Mouse (Mus musculus) liver, adult 2 months (tissue): ENCODE results near the gene Pax6.

Experiments used
- CTCF ChIP-seq: fragments of 200-500 bp; IDR thresholded peaks from 2 replicates; pipeline ENCODE4 v1.5.1; 2011; ENCODE audit warnings: low read depth, low read length, control low read depth
- POLR2A ChIP-seq: fragments of 200-500 bp; IDR thresholded peaks from 2 replicates; pipeline ENCODE4 v1.6.1; 2011; ENCODE audit warnings: low read length, control low read depth; ENCODE audit not compliant: insufficient read depth; ENCODE audit errors: extremely low read depth

DNA sequence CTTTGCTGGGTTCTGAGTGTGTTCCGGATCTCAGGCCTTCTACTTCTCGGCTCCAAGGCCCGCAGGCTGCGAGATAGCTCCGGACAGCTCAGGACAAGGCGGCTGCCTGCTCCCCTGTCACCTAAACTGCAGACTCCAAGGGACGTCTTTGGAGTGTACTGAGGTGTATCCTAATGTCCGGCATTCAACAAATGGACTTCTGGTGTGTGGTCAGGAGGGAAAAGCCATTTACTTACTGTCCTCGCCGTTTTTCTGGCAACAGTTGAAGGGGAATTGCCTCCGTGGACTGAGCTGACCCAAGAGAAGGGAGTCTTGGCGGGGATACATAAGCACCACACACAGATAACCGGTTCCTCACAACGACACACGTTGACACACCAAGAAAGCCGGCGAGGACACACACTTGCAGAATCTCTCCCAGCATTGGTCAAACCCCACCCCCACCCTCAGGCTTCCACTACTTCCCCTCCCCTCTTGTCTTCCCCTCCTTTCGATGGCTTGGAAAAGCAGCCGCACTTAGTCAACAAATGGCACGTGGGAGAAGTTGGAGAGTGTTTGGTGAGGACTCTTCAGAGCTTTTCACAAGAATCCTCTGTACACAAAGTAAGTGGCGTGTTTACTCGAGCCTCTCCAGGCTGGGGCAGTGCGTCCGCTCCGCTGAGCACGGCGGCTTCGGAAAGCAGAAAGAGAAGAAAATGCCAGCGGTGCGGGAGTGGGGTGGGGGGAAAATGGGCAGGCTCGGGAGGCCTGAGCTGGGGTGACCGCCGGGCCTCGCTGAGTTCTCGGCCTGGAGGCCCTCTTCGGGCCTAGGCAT lies 5.6 kb downstream of the Pax6 start:
- TF ChIP-seq CTCF (no peak), POLR2A (no peak)
